Mouse (Mus musculus) liver, adult 2 months (tissue): ENCODE data around the gene Ece1.

Experiments
- CTCF ChIP-seq: fragments of 200-500 bp; IDR thresholded peaks from 2 replicates; pipeline ENCODE4 v1.5.1; 2011; ENCODE audit warnings: low read depth, low read length, control low read depth
- POLR2A ChIP-seq: fragments of 200-500 bp; IDR thresholded peaks from 2 replicates; pipeline ENCODE4 v1.6.1; 2011; ENCODE audit warnings: low read length, control low read depth; ENCODE audit not compliant: insufficient read depth; ENCODE audit errors: extremely low read depth

GRCm38 (mm10) chr4:137837792-137838191 lies 24.2 kb upstream of the Ece1 start:
- no peak for TF ChIP-seq POLR2A
- TF ChIP-seq CTCF: no peak
